Mouse (Mus musculus) R1 (cell line): ENCODE results near the gene Cmpk2.
"Not testable (repeated sequence)": the region's sequence is repeated elsewhere in the genome, so short reads cannot be mapped to it uniquely, and the experiment has no call there.

Experiments used
- DNase-seq: peaks from one replicate; pipeline ENCODE4 v3.0.0-alpha.2; 2018; ENCODE audit warnings: low read depth, low spot score

Cmpk2 gene

GRCm38 (mm10) chr12:26469098-26470041, at the start of gene Cmpk2:
TSS of gene Cmpk2 (plus strand) at chr12:26469204.
- peak; percentile 87 for DNase-seq

DNA sequence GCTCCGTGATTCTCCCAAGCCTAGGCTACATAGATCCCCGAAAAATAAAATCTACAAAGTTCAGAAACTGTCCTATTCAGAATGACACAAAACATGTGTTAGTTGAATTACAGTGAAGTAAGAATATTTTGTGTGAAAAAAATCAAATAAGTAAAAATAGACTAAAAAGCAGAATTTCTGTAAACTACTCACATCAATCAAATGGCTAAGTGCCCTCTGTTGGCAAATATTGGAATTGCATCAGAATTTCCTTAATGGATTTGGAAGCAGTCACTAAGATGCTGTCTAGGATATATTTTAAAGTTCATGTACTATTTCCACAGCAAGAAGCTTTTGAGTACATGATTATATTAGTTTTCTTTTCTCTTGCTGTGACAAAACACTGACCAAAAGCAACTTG, 44.2 kb upstream of the Cmpk2 start:
- DNase-seq: peak; percentile 55

DNA sequence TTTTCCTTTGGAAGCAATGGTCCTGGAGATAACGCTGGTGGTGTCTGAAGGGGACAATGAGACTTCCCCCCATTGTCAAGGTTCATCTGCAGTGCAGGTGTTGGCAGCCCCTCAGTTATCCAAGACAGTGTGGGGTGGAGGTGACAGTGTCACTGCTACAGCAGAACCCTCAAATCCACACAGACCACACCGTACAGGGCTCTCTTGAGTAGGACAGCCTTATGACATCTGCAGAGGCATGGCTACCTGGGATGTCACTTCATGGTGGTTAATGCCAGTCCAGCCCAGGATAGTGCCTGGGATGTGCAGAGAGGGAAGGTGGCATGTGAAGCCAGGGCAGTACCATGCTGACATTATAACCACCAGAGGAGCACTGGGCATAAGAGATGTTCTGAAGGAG, 40.2 kb upstream of the Cmpk2 start:
- DNase-seq: not testable (repeated sequence)

GRCm38 (mm10) chr12:26436334-26436733, 32.7 kb upstream of the Cmpk2 start:
- no peak for DNase-seq

DNA sequence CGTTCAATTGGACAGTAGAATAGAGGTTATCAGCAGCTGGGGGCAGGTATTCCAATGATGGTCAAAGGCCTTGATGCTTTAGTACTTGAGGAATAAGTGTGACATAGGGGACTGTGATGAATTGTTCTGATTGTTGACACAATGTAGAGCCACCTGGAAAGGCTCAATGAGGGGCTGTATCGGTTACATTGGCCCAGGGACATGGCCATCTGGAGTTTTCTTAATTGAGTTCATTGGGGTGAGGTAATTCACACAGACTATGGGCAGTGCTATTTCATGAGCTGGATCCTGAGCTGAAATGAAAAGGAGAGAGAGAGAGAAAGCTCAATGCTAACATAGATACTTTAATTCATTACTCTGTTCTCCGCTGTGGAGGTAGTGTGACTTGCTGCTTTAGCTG, 31.1 kb upstream of the Cmpk2 start:
- no peak for DNase-seq

DNA sequence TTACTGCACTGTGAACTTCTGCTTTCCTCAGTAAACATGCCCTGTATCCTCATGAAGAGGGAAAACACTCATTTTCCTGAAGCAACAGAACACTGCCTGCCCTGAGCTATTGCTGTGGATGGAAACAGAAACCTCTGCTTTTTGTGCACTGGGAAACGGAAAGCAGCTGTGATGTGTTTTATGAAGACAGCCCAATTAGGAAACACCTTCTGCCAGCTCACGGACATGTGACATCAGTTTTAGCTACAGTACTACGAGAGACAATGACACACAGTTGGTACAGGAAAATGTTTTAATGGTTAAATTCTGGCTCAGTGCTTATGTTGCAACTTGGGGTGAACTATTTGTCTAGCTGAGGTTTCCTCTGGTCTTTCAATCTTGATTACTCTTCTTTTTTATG, 29.6 kb upstream of the Cmpk2 start:
- no peak for DNase-seq

DNA sequence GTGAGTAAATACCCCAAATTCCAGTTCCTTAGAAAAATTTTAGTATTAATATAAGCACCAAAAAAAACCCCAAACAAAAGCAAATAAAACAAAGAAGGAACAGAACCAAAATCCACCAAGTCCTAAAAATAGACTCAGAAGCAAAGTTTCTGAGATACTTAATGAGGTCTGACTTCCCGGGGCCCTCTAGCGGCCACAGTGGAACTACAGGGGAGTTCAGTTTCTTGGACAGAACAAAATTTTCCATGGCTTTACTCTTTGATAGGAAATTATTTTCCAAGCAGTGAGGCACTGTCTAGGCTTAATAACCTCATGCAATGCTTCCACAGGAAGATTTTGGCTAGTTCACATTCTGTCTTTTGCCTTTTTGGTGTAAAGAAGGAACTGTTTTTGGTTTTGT, 24.9 kb upstream of the Cmpk2 start:
- DNase-seq: peak; percentile 60

DNA sequence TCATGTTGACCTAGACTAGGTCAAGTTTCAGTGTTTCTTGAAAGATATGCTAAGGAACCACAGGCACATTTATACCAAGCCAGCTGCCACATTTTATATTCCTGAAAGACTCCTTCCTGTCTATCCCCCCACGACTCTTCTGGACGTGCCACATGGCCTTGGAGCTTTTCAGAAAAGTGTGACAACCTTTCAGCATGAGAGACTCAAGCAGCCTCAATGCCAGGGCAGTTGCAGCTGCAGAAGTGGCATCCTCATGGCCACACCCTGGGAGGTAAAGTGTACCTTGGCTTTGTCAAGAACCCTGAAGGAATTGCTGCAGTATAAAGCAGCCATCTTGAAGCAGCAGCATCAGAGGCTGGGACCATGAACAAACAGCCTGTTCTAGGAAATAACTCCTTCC, 24.5 kb upstream of the Cmpk2 start:
- no peak for DNase-seq

GRCm38 (mm10) chr12:26446377-26447045, 22.5 kb upstream of the Cmpk2 start:
- DNase-seq: no peak

- no peak for DNase-seq
These were observed 19.5 kb upstream of the Cmpk2 start for GRCm38 (mm10) chr12:26449483-26449882.

DNA sequence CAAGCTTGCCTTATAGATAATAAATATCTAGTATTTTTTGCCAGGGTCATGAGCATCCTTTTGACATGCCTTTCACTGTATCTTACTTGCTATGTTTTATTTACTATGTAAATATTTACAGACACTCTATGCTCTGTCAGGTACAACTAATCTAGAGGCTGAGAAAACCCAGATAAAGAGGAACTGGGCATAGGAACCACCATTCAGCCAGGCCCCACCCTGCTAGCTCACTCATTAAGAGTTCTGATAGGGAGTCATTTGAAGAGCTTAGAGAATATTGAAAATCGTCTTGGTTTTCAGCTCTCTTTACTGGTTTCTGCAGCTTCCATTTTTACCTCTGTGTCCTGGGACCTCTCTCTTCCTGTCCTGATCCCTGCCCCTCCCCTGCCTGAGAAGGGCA, 17.9 kb upstream of the Cmpk2 start:
- DNase-seq: no peak

DNA sequence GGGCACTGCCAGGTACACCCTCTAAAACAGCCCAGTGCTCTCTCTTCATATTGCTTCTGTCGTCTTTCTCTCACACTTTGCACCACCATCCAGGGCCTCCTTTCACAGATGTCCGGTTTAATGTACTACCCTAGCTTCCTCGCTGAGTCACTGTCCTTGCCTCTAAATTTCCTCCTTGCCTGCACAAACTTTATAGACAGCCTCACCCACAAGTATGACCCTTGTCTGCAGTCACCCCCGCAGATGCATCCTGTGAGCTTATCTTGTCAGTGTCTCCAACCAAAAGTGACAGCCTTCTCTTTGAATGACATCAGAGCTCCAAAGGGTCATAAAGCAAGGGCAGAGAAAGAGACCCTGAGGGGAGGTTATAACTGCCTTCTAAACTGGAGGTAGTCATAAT, 16.1 kb upstream of the Cmpk2 start:
- DNase-seq: no peak

DNA sequence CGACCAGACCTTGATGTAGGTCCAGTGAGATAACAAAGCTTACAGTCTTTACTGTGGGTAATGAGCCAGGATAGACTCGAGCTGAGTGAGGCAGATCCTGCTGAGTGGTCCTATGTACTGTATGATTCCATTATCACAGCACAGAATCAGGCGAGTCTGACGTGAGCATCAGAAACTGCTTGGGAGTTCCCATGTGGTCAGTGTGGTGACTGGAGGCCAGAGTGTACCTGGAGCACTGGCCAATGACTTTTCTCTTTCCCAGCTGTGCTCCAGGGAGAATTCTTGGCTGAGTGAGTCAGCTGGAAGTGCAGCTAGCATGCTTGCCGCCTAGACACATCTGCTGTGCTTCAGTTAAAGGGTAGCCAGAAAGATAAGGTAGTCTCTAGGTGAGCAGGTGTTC, 14.3 kb upstream of the Cmpk2 start:
- DNase-seq: no peak

DNA sequence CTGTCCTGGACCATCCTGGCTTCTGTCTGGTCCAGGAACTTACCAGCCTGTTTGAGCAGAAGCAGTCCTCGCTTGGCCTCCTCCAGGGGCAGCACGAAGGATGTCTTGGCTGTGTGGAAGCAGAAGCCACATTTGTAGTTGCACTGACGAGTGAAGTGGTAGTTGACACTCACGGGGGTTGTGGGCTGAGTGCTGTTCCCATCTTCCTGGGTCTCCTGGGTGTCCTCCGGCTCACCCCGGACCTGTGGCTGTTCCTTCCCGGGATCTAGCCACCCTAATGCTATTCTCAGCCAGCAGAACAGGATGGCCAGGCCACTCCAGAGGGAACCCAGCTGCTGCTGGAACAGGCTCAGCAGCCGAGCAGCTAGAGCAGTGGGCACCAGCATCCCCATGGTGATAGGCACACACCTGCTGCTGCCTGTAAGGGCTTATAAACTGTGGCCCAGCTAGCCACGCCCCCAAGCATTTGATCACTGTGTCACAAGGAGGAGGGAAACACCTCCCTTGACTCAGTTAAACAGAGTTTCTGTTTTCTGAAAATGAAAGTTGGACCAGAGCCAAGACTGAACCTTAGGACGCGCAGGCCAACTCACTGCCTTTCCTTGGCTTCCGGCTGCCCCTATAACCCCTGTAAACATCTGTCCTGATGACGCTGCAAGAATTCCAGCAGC, 12.8 kb upstream of the Cmpk2 start, which contains the start of gene Rsad2:
Rsad2 (minus strand) TSS at position 425 of the 671 bp plus-strand sequence.
- peak; percentile 49 for DNase-seq

- DNase-seq: no peak
These were observed 8.9 kb upstream of the Cmpk2 start for GRCm38 (mm10) chr12:26460091-26460490.

DNA sequence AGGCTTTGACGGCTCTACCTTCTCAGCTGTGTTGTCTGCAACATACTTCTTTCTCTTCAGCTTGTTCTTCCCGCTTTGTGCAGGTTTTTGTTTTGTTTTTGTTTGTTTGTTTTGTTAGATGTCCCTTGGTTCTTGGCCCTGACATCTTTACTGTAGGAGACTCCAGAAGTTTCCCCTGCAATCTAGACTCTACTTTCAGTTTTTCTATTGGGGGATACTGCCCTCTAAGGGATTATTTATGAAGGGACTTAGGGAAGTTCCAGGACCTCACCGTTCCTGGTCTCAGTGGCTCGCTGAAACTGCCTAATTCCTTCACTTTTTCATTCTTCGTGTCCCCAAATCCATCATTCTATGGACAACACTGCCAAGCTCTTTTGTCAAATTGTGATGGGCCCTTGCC, 3.4 kb upstream of the Cmpk2 start:
- DNase-seq: no peak

DNA sequence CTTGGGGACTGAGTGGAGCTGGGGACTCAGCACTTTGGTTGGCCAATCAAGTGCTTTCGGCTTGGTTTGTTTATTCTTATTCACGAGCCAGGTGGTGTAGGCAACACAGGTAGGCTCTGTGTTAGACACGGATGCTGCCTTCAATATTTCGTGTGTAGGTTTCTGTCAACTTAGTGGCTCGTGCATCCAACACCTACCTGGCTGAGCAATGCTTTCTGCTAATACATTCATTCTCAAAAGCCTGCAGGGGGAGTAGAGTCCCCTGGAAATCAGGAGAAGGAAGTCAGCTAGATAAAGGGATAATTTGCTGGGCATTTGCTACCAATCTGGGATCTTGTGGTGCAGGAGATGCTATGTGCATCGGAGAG, 1.0 kb downstream of the Cmpk2 start:
- no peak for DNase-seq

DNA sequence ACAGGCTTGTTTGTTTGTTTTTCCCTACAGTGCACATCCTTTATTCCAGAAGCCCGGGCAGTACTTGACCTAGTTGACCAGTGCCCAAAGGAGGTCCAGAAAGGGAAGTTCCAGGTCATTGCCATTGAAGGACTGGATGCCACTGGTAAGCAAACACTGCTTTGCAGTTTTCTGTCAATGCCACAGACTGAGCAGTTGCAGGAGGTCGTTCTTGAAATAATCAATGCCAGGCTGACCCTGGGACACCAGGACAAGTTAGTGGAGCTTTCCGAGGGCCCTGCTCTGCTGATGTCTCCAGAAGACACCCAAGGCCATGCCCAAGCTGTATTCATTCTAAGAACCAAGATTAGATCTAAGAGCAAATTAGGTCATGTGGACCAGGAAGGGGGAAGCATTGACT, 2.4 kb downstream of the Cmpk2 start:
- no peak for DNase-seq

DNA sequence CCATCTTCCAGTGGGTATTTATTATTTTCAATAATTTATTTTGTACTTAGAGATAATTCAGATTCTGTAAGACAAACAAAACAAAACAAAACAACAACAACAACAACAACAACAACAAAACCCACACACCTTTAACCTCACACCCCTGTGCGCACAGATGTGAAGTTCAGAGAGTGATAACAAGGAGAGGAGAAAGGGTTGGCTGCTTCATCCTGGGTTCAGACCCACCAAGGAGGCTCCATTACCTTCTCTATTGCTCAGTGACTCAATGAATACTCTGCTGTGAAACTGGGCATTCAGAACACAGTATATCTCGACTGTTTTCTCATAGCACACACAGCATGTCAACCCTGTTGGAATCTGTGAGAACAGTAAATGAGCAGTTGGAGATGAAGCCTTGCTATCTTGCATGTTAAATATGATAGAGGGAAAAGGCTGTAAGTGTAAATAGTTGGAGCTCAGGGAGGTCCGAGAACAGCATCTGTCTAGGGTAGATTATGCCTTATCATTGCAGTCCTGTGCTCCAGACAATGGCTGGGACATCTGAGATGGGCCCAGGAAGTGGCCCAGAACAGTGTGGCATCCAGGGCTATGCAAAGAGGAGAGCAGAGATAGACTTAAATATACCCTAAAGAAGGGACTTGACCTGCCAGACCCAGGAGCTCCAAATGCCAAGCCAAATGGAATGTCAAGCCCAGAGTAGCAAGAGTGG, 3.9 kb downstream of the Cmpk2 start:
- DNase-seq: no peak

- DNase-seq: no peak
These were observed 4.7 kb downstream of the Cmpk2 start for GRCm38 (mm10) chr12:26473746-26474145.

DNA sequence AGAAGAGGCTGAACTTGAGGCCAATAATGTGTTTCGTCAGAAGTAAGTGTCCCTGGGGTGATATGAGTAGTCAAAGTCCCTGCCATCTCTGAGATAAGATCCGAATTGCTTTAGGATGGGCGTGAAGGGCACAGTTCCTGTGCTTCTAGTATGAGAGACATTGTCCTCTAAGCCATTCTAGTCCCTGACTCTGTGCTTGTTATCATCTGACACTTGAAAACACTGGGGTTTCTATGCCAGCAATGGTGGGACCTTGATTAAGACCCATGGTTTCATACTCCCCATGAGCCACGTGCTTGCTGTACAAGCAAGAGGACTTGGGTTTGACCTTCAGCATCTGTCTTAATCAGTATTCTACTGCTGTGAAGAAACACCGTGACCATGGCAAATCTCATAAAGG, 8.2 kb downstream of the Cmpk2 start:
- DNase-seq: no peak
